8 mouse cellular contexts compared by ENCODE assay signal in the genomic region with DNA sequence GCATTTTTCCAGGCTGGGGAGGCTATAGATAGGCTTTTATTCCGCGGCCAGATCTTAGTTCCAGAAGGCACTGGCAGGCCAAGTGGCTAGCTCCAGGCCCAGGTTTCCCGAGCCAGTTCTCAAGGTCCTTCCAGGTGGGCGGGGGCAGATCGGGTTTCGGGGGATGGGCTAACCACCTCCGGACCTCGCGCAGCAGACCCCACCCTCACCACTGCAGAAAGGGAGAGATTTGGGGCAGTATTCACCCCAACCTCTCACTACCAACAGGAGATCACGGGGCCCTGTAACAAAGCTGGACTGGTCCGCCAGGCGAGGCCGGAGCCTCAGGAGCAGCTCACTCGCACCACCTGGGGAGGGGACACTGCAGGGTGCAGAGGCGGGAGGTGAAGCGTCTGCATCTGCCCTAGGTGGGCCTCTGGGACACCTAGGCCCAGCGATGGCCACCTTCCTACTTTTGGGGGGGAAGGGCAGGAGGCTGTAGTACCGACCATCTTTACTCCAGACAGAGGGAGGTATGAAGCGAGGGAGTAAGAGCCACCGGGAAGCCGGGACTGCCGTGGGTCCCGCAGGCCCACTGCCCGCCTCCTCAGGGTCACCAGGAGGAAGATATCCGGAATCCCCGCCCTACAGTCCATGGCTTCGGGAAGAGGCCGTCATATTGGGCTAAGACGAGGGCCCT. TPM values are rescaled to one million over a fixed set of nuclear protein-coding genes. Genes with fewer than 3 reads are reported as not detected.
DNase-seq lines count a peak whose midpoint lies in the region; ATAC-seq and TF ChIP-seq lines count a peak whose summit lies in the region.

No protein-coding gene starts in this region.

- ATAC-seq in embryonic facial prominence, embryonic 11.5 days (replicated peaks; ENCODE audit: insufficient number of reproducible peaks, low FRiP score, low TSS enrichment, low read depth) = peak; percentile 57
- ATAC-seq in liver, embryonic 13.5 days (ENCODE audit: low read depth) = peak; percentile 37

- H3K9me3 ChIP-seq in embryonic facial prominence, embryonic 11.5 days (replicated peaks; ENCODE audit: control insufficient read depth, low read length) = no peaks in the 10 kb centered on the region
- H3K9me3 ChIP-seq in liver, embryonic 13.5 days (replicated peaks) = no peaks in the 10 kb centered on the region

- H3K27me3 ChIP-seq in embryonic facial prominence, embryonic 11.5 days (ENCODE audit: control insufficient read depth, insufficient read depth, low read length) = no peaks in the 10 kb centered on the region
- no peaks in the 10 kb centered on the region for H3K27me3 ChIP-seq in kidney, adult 2 months (replicated peaks; ENCODE audit: control insufficient read depth, insufficient read depth, low read length)
- no peaks in the 10 kb centered on the region for H3K27me3 ChIP-seq in liver, embryonic 13.5 days

- H3K27ac ChIP-seq in embryonic facial prominence, embryonic 11.5 days (replicated peaks; ENCODE audit: low read depth, low read length) = peak overlapping the region; percentile 92
- H3K27ac ChIP-seq in kidney, adult 2 months (ENCODE audit: insufficient read depth, low read depth, low read length) = peak overlapping the region; percentile 98
- peak overlapping the region; percentile 95 for H3K27ac ChIP-seq in liver, embryonic 13.5 days

- H3K4me1 ChIP-seq in embryonic facial prominence, embryonic 11.5 days (ENCODE audit: control insufficient read depth, insufficient read depth, low read length) = no peaks in the 10 kb centered on the region
- H3K4me1 ChIP-seq in kidney, adult 2 months (ENCODE audit: control insufficient read depth, insufficient read depth, low read length) = peaks cover 14% of the 10 kb centered on the region; the same call in 1 of the 2 replicates
- peaks cover 56% of the 10 kb centered on the region for H3K4me1 ChIP-seq in liver, embryonic 13.5 days (replicated peaks)

- peak; percentile 54 for DNase-seq in thymus, postnatal 4 days
- no peak for DNase-seq in thymus, postnatal 0 days (ENCODE audit: low spot score)
- DNase-seq in embryonic facial prominence, embryonic 11.5 days (ENCODE audit: low spot score) = peak; percentile 76
- peak; percentile 84 for DNase-seq in heart, adult 18-20 months
- peak; percentile 79 for DNase-seq in kidney, adult 2 months
- peak; percentile 52 for DNase-seq in liver, embryonic 13.5 days
- DNase-seq in neural tube, embryonic 10.5 days (ENCODE audit: extremely low spot score, low spot score) = peak; percentile 63
- DNase-seq in testis, postnatal 14 days (ENCODE audit: low spot score) = peak; percentile 73

- H3K4me2 ChIP-seq in embryonic facial prominence, embryonic 11.5 days (ENCODE audit: low read depth, low read length) = peak overlapping the region; percentile 73
- H3K4me2 ChIP-seq in liver, embryonic 13.5 days = peak overlapping the region; percentile 90

- no peak for TF ChIP-seq POLR2A in kidney, adult 2 months (IDR thresholded peaks at IDR 0.05; ENCODE audit: low read depth, low read length)

- H3K9ac ChIP-seq in embryonic facial prominence, embryonic 11.5 days (replicated peaks; ENCODE audit: low read length) = peak overlapping the region; percentile 96
- peak overlapping the region; percentile 98 for H3K9ac ChIP-seq in liver, embryonic 13.5 days

- TF ChIP-seq CTCF in kidney, adult 2 months (conservative IDR thresholded peaks at IDR 0.05; ENCODE audit: insufficient read depth, insufficient read length, low read depth, low read length) = no peak

- WGBS in embryonic facial prominence, embryonic 11.5 days = 0% methylated on average over 29 of the region's 29 CpGs
- WGBS in kidney, adult 2 months = under 1% methylated on average over 29 of the region's 29 CpGs
- under 1% methylated on average over 29 of the region's 29 CpGs for WGBS in liver, embryonic 13.5 days (ENCODE audit: insufficient replicate concordance)

- H3K4me3 ChIP-seq in embryonic facial prominence, embryonic 11.5 days (ENCODE audit: low read depth, low read length) = peak overlapping the region; percentile 95
- H3K4me3 ChIP-seq in kidney, adult 2 months (ENCODE audit: insufficient read depth, low read depth, low read length) = peak overlapping the region; percentile 98
- peak overlapping the region; percentile 97 for H3K4me3 ChIP-seq in liver, embryonic 13.5 days (replicated peaks)

- H3K36me3 ChIP-seq in embryonic facial prominence, embryonic 11.5 days (replicated peaks; ENCODE audit: control insufficient read depth, insufficient read depth, low read depth, low read length) = peaks cover 4% of the 10 kb centered on the region; the same call in 1 of the 2 replicates
- H3K36me3 ChIP-seq in kidney, adult 2 months (ENCODE audit: control insufficient read depth, insufficient read depth, low read length) = peaks cover 2% of the 10 kb centered on the region
- H3K36me3 ChIP-seq in liver, embryonic 13.5 days = peaks cover 31% of the 10 kb centered on the region

RNA-seq across cellular contexts. Expression of a gene that starts 0.8 kb away (rescaled TPM):
- 287 and 292 TPM in 2 replicates for polyA plus RNA-seq in thymus, postnatal 0 days (2015; fragmentation: Nextera tagmentation; extraction: Ambion mirVana)
- 178 and 192 TPM in 2 replicates for polyA plus RNA-seq in embryonic facial prominence, embryonic 11.5 days (2014; fragmentation: Nextera tagmentation; extraction: Ambion mirVana)
- 100 to 1,000 TPM; 265 to 312 TPM for total RNA-seq in heart, adult 18-20 months (2021)
- polyA plus RNA-seq in kidney, adult 2 months (2012; rRNA removed) = 48.5 and 70.9 TPM in 2 replicates
- 135 and 142 TPM in 2 replicates for polyA plus RNA-seq in liver, embryonic 13.5 days (2015; fragmentation: Nextera tagmentation; extraction: Ambion mirVana)

RNA-seq across cellular contexts. Expression of a gene that starts 4.3 kb away (rescaled TPM):
- 9.5 and 12.2 TPM in 2 replicates for polyA plus RNA-seq in thymus, postnatal 0 days (2015; fragmentation: Nextera tagmentation; extraction: Ambion mirVana)
- polyA plus RNA-seq in embryonic facial prominence, embryonic 11.5 days (2014; fragmentation: Nextera tagmentation; extraction: Ambion mirVana) = 9.4 and 9.5 TPM in 2 replicates
- total RNA-seq in heart, adult 18-20 months (2021) = 1 to 10 TPM; 3.6 to 5.1 TPM
- polyA plus RNA-seq in kidney, adult 2 months (2012; rRNA removed) = 1.6 and 1.8 TPM in 2 replicates
- polyA plus RNA-seq in liver, embryonic 13.5 days (2015; fragmentation: Nextera tagmentation; extraction: Ambion mirVana) = 1.7 TPM in 2 replicates

RNA-seq across cellular contexts. Expression of a gene that starts 32.3 kb away (rescaled TPM):
- 177 and 196 TPM in 2 replicates for polyA plus RNA-seq in thymus, postnatal 0 days (2015; fragmentation: Nextera tagmentation; extraction: Ambion mirVana)
- polyA plus RNA-seq in embryonic facial prominence, embryonic 11.5 days (2014; fragmentation: Nextera tagmentation; extraction: Ambion mirVana) = 142 and 147 TPM in 2 replicates
- 10 to 100 TPM; 10.5 to 11.3 TPM for total RNA-seq in heart, adult 18-20 months (2021)
- polyA plus RNA-seq in kidney, adult 2 months (2012; rRNA removed) = 15.6 and 17.2 TPM in 2 replicates
- polyA plus RNA-seq in liver, embryonic 13.5 days (2015; fragmentation: Nextera tagmentation; extraction: Ambion mirVana) = 60.1 and 67.3 TPM in 2 replicates
